Mouse (Mus musculus) limb, embryonic 11.5 days (tissue): ENCODE data around the gene C1galt1. TPM values are rescaled to one million over a fixed set of nuclear protein-coding genes. Genes with fewer than 3 reads are reported as not detected.

Source experiments
- ATAC-seq: fragments of 200-750 bp; cut with Nextera tagmentation; 2 replicates; pipeline ENCODE4 v1.8.0; 2017; ENCODE audit warnings: low read depth; ENCODE audit not compliant: insufficient number of reproducible peaks, low FRiP score, low TSS enrichment
- DNase-seq: peaks from one replicate; pipeline ENCODE4 v3.0.0-alpha.2; 2015; ENCODE audit warnings: low spot score
- H3K27ac ChIP-seq: fragments of 300-500 bp; sonication (generic); replicated peaks from 2 replicates; pipeline ENCODE4 v1.5.1; 2014; ENCODE audit warnings: low read depth, mild to moderate bottlenecking, low read length
- H3K27me3 ChIP-seq: fragments of 300-500 bp; sonication (generic); 2 replicates; pipeline ENCODE4 v1.6.1; 2014; ENCODE audit warnings: mild to moderate bottlenecking, low read length, mixed read lengths; ENCODE audit not compliant: control insufficient read depth, insufficient read depth
- H3K36me3 ChIP-seq: fragments of 300-500 bp; sonication (generic); 2 replicates; pipeline ENCODE4 v1.6.1; 2014; ENCODE audit warnings: mild to moderate bottlenecking, low read length, moderate library complexity, mixed read lengths; ENCODE audit not compliant: control insufficient read depth, insufficient read depth
- H3K4me1 ChIP-seq: fragments of 300-500 bp; sonication (generic); 2 replicates; pipeline ENCODE4 v1.6.1; 2014; ENCODE audit warnings: low read length, mixed read lengths; ENCODE audit not compliant: control insufficient read depth, insufficient read depth
- H3K4me2 ChIP-seq: fragments of 300-500 bp; sonication (generic); 2 replicates; pipeline ENCODE4 v1.6.1; 2014; ENCODE audit warnings: low read depth, mild to moderate bottlenecking, moderate library complexity; ENCODE audit not compliant: severe bottlenecking
- H3K4me3 ChIP-seq: fragments of 300-500 bp; sonication (generic); 2 replicates; pipeline ENCODE4 v1.5.1; 2014; ENCODE audit warnings: low read depth, low read length
- H3K9ac ChIP-seq: fragments of 300-500 bp; sonication (generic); 2 replicates; pipeline ENCODE4 v1.6.1; 2014; ENCODE audit warnings: mild to moderate bottlenecking, low read length
- H3K9me3 ChIP-seq: fragments of 300-500 bp; sonication (generic); 2 replicates; pipeline ENCODE4 v1.6.1; 2016; ENCODE audit warnings: low read length; ENCODE audit not compliant: control insufficient read depth
- WGBS: fragments of 180-500 bp; shearing (Covaris S2); extraction: QIAGEN DNeasy Blood & Tissue Kit; methylation state at CpG from one replicate; pipeline ENCODE4 v1.1.7; 2014; 5-methylcytosine and 5-hydroxymethylcytosine counted together
- polyA plus RNA-seq: library from polyadenylated mRNA; unstranded; fragments of >200 nt; fragmentation: Nextera tagmentation; extraction: Ambion mirVana; gene quantifications from 2 replicates; pipeline ENCODE4 v1.2.1, GENCODE M21; 2014

Gene C1galt1
- polyA plus RNA-seq, result 6.4 and 8.3 TPM in 2 replicates

DNA sequence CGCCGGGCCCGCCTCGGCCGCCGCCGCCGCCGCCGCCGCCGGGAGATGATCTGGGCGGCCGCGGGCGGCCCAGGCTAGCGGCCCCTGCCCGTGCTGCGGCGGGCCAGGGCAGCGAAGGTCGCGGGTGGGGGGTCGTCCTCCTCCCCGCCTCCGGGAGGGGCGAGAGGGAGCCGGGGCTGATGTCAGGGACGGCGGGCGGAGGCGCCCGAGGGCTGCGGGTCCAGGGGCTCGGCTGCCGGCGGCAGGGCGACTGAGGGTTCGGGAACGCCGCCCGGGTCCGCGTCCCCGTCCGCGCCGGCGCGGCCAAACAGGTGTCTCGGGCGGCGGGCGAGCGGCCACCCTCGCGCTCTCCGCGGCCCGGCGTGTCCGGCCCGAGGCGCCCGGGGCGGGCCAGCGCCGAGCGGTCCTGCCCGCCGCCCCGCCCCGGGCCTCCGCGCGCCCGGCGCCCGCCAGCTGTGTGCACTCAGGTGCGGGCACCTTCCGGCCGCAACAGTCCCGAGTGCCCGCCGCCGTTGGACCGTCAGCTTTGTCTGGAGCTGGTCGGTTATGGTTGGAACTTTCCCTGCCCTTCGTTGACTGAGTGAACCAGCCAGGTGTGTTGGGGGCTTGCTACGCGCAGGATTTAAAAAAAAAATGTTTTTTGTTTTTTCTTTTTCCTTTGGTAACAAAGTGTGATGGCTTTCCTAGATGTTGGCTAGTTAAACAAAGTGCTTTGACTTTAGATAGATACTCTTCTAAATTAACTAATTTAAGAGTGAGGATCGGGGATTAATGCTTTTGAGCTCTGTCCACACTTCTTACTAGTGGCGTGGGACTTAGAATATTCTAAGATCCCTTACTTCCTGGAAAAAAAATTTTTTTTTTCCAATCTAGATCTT is at the start of gene C1galt1:
Gene C1galt1, plus strand, starts transcription at position 41 of the 878 bp plus-strand sequence.
- peak within 1 kb of the TSS; percentile 63 for H3K4me3 ChIP-seq
- no peaks in the 10 kb centered on the region for H3K4me1 ChIP-seq
- no peaks in the 10 kb centered on the region for H3K36me3 ChIP-seq
- H3K27me3 ChIP-seq, result no peaks in the 10 kb centered on the region
- H3K27ac ChIP-seq, result peak within 1 kb of the TSS; percentile 81
- WGBS, result under 1% methylated on average over 46 of the region's 93 CpGs
- ATAC-seq (peak; percentile 77), DNase-seq (peak; percentile 62)
- peak within 1 kb of the TSS; percentile 90 for H3K9ac ChIP-seq
- H3K4me2 ChIP-seq, result peak within 1 kb of the TSS; percentile 48
- no peaks in the 10 kb centered on the region for H3K9me3 ChIP-seq

DNA sequence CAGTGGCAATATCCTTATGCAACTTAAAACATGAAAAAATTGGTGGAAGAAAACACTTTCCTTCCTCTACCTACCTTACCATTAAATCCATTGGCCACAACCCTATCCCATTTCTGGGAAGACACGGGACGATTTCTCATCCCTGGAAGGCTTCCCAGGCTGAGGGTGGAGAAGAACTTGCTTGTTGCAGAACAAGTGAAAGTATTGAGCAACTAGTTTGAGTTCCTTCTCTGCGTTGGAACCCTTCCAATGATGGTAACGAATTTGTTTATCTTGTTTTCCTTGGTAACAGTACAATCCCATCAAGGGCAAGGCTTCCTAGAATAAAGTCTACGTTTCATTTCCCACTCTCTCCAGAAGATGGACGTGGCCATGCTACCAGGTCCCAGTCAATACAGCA is 44.7 kb upstream of the C1galt1 start:
- no peak overlapping the region for H3K9ac ChIP-seq
- DNase-seq (no peak), ATAC-seq (no peak)
- no peaks in the 10 kb centered on the region for H3K9me3 ChIP-seq
- H3K27me3 ChIP-seq, result no peaks in the 10 kb centered on the region
- no peaks in the 10 kb centered on the region for H3K4me1 ChIP-seq
- H3K4me2 ChIP-seq, result no peak overlapping the region
- 74% methylated on average over 6 of the region's 6 CpGs for WGBS
- no peak overlapping the region for H3K4me3 ChIP-seq
- H3K36me3 ChIP-seq, result no peaks in the 10 kb centered on the region
- no peak overlapping the region for H3K27ac ChIP-seq

DNA sequence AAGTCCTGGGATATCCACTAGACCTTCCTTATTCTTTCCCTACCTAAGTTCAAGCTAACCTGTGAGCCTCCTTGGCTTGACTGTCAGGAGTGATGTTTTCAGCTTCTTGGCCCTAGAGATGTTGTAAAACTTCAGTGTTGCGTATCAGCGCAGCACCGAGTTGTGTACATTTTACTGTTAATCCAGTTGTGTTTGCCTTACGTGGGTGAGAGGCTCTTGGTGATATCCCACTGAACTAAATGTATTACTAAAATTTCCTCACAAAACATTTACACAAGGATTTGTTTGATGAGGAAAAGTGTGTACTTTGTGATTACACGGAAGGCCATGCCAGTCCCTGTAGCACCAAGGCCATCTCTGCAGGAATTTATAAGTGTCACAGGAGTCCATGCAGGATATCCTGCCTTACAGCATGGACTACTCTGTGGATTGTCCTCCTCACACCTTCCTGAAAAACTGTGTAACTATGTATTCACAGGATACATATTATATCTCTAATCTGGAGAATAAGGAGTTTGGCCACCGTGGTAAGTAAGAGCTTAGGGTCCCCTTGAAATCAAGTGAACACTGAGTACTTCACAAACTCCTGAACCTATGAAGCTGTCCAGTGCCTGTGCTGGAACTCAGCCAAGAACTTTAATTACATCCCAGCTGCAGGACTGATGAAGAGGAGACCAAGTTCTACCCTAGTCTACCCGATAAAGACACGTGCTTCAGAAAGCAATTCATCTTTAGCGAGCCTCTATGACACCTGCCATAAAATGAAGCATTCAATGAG is 40.7 kb upstream of the C1galt1 start:
- Histone ChIP-seq H3K9ac (no peak overlapping the region), H3K27me3 (no peaks in the 10 kb centered on the region), H3K4me2 (no peak overlapping the region), H3K27ac (no peak overlapping the region), H3K9me3 (no peaks in the 10 kb centered on the region), H3K4me3 (no peak overlapping the region), H3K4me1 (no peaks in the 10 kb centered on the region), H3K36me3 (no peaks in the 10 kb centered on the region)
- WGBS, result 92% methylated on average over 9 of the region's 9 CpGs
- ATAC-seq (no peak), DNase-seq (no peak)

DNA sequence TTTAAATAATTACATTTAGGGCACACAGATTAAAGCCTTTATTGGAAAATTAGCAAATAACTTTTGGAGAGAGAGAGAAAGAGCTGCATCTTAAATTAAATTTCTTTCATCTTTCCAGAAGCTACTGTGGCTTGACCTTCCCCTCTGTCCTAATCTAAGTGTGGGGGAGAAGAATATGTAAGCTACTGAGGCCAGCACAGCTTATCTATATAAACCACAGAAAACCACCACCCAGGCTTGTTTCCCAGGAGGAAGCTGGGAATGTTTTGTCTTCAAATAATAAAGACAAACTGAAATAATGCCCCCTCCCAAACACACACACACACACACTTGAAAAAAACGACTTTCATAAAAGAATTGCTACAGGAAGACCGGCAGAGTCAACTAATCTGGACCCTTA is 30.5 kb upstream of the C1galt1 start:
- Histone ChIP-seq H3K27ac (no peak overlapping the region), H3K9me3 (no peaks in the 10 kb centered on the region), H3K9ac (no peak overlapping the region), H3K36me3 (no peaks in the 10 kb centered on the region), H3K27me3 (no peaks in the 10 kb centered on the region), H3K4me3 (no peak overlapping the region), H3K4me1 (no peaks in the 10 kb centered on the region), H3K4me2 (no peak overlapping the region)
- no peak for ATAC-seq
- no peak for DNase-seq
- 49% methylated on average over 2 of the region's 2 CpGs for WGBS

DNA sequence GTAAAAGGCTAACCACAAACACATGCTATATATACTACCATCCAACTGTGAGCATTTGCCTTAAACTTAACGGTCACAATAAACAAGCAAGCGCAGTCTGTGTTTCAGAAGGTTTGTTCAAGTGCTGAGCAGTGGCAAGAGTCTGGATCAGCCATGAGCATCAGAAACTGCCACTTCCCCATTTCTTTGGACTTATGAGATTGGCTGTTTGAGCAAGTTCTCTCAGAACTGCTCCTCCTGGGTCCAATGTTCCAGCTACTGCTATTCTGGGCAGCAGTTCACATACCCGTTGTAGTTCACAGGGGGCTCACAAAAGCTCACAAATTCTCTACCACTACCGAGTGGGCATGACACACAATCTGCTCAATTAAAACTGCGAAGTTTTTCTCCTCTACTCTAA is 28.4 kb upstream of the C1galt1 start:
- WGBS, result 75% methylated on average over 5 of the region's 5 CpGs
- ATAC-seq (no peak), DNase-seq (no peak)
- Histone ChIP-seq H3K27me3 (no peaks in the 10 kb centered on the region), H3K4me2 (no peak overlapping the region), H3K36me3 (no peaks in the 10 kb centered on the region), H3K27ac (no peak overlapping the region), H3K4me1 (no peaks in the 10 kb centered on the region), H3K9ac (no peak overlapping the region), H3K4me3 (no peak overlapping the region), H3K9me3 (no peaks in the 10 kb centered on the region)

DNA sequence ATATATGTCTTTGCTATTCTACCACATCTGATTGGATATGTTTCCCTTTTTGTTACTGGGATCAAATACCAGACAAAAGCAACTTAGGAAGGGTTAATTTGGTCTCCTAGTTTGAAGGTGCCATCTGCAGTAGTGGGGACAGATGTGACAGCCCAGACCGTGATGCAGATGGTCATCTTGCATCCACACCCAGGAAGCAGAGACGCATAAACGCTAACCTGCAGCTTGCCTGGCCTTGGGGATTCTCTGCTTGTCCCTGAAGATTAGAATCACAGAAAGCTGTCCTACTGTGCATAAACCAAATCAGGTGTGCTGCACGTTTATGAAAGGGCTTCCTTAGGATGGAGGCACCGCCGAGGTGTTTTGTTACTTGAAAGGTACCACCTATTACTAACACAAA is 22.0 kb upstream of the C1galt1 start:
- 69% methylated on average over 6 of the region's 6 CpGs for WGBS
- Histone ChIP-seq H3K4me3 (no peak overlapping the region), H3K4me2 (no peak overlapping the region), H3K36me3 (no peaks in the 10 kb centered on the region), H3K4me1 (no peaks in the 10 kb centered on the region), H3K9me3 (no peaks in the 10 kb centered on the region), H3K27me3 (no peaks in the 10 kb centered on the region), H3K27ac (no peak overlapping the region), H3K9ac (no peak overlapping the region)
- no peak for DNase-seq
- no peak for ATAC-seq

DNA sequence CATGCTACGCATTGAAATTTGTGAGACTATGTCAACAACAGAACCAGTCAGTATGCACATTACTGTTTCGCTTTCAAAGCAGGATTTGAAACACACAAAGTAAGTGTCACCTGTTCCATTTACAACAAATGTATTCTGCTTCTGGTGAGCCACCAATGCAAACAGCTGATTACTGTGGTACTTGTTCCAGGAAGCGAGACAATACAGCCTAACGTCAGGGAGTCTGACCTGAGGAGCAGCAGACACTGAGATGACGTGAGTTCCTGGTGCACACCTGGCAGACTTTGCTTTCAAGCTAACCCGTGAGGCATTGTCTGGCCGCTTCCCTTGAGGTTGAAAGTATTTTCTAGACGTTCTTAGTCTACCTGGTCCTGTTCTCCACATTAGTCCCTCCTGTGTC is 13.8 kb upstream of the C1galt1 start:
- Histone ChIP-seq H3K9me3 (no peaks in the 10 kb centered on the region), H3K9ac (no peak overlapping the region), H3K27me3 (no peaks in the 10 kb centered on the region), H3K27ac (no peak overlapping the region), H3K4me2 (no peak overlapping the region), H3K36me3 (no peaks in the 10 kb centered on the region), H3K4me1 (peaks cover 9% of the 10 kb centered on the region; the same call in 1 of the 2 replicates), H3K4me3 (no peak overlapping the region)
- 77% methylated on average over 8 of the region's 8 CpGs for WGBS
- ATAC-seq (no peak), DNase-seq (no peak)

DNA sequence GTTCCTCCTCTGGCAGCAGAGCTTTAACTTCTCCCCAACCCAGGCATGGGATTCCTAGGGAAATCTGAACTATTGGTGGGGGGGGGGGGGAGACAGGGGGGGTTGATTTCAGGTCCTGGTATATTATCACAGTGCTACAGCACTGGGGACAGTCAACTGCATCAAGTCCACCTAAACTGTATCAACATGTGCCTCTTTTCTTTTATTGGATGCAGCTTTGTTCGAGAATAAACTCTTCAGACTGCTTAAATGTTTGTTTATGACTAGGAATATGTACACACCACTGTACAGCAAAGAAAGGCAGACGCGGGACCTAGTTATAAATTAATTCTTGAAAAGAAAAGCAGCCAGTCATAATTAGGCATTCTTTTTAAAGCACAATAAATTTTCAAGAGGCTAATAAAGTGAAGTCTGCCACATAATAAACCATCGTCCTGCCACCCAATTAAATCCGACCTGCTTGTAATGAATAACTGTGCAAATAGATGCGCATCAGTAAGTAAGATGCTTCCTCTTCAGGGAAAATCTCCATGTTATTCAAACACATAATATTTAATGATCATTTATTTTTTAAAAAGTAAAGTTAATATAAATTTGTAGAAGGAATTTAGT is 12.0 kb upstream of the C1galt1 start:
- no peaks in the 10 kb centered on the region for H3K9me3 ChIP-seq
- H3K36me3 ChIP-seq, result no peaks in the 10 kb centered on the region
- H3K27ac ChIP-seq, result no peak overlapping the region
- H3K9ac ChIP-seq, result no peak overlapping the region
- peak; percentile 58 for DNase-seq
- H3K4me3 ChIP-seq, result no peak overlapping the region
- no peaks in the 10 kb centered on the region for H3K27me3 ChIP-seq
- H3K4me2 ChIP-seq, result peak overlapping the region; percentile 12; the same call in 1 of the 2 replicates
- H3K4me1 ChIP-seq, result peaks cover 9% of the 10 kb centered on the region; the same call in 1 of the 2 replicates
- ATAC-seq, result peak; percentile 60
- 21% methylated on average over 6 of the region's 6 CpGs for WGBS
